Mouse (Mus musculus) induced T-regulatory cell, adult 2 months (primary cell): ENCODE results near the gene Gm20388.
A peak's percentile ranks its signal among the peaks of the same experiment; 100 is the strongest.

Experiments
- DNase-seq: peaks from one replicate; pipeline ENCODE4 v3.0.0-alpha.2; 2012; ENCODE audit warnings: low read depth

Gene Gm20388

DNA sequence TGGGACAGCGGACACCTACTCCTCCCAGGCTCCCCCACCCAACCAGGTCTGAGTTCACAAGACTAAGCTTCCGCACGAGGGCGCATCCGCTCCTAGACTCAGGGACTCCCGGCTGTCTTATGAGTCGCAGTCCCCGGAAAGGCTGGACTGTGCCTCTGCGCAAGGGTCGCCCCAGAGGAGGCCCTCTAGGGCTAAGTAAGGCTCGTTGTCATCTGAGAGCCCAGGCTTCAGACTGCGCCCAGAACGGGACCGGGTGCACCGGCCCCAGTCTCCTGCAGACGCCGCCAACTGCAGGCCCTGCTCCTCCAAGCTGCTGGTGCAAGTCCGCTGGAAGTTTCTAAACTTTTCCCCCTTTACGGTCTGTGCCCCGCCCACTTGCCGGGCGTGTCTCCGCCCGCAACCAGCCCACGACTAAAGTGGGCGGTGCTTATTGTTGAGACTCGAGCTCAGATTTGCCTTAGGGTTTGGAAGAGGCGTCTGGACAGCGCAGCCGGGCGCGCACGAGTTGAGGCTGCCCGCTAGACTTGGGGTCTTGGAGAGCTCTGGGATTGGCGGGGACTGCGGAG, 1214.8 kb downstream of the Gm20388 start:
- peak; percentile 44 for DNase-seq

DNA sequence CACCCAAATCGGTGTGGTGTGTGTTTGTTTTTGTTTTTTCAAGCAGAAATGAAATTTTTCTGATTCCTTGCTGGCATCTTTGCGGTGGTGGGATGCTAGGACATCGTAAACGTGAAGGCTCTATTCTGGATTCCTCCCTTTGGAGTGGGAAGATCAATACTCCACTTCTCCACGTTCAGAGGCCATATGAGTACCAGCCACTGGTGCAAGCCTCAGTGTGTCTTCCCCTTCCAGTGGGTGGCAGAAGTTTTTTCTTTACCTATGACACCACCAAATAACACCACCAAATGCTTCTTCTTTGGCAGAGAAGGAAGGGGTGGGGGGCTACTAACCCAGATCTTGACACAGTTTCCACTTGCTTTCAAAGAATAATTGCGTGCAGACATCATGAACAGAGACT, 1215.5 kb downstream of the Gm20388 start:
- DNase-seq: no peak

DNA sequence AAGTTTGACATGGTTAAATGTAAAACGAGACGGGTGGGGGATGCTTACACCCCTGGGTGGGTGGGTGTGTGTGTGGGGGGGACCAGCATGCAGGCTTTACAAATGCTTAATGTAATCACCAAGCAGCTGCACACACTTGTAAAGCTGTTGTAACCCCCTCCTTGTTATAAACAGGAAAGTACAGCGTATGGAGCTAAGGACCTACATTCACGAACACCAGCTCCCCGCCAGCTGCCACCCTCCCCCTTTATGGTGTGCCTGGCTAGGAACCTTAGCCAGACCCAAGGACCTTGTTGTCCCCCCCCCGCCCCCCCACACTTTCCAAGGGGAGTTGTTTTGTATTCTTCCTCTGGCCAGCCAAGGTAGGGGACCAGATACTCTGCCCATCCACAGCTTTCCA, 1216.1 kb downstream of the Gm20388 start:
- no peak for DNase-seq

DNA sequence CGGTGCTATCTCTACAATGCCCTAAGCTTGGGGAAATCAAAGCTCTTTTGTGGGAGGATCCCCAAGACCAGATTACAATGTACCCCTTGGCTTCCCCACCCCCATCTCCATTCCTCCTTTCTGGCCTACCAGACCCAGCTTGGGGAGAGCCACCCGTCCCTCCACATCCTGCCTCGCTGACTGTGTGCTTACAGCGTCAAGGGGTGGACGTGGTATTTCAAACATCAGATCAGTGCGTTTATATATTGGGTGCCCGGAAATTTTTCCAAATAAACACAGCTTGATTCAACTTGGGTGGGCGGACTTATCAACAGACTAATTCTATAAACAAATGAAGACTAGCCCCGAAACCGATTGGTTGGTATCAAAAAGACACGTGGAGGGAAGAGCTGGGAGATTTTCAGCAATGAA, 1216.7 kb downstream of the Gm20388 start:
- DNase-seq: no peak

DNA sequence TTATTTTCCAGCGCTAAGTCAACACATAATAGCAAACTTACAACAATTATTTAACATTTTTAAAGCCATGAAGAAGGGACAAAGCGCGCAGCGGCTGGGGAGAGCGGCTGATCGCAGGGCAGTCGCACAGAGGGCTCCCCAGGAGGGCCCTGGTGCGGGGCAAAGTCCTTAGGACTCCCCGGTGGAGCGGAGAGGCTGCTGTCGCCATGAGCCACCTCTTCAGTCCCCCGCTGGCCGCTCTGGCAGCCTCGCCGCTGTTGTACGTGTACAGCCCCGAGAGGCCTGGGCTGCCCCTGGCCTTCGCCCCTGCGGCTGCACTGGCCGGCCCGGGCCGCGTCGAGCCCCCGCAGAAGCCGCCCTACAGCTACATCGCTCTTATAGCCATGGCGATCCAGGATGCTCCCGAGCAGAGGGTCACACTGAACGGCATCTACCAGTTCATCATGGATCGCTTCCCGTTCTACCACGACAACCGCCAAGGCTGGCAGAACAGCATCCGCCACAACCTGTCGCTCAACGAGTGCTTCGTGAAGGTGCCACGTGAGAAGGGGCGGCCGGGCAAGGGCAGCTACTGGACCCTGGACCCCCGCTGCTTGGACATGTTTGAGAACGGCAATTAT, 1217.2 kb downstream of the Gm20388 start, which contains the start of gene Foxl1:
Gene Foxl1, plus strand, starts transcription at position 185 of the 620 bp plus-strand sequence.
- DNase-seq: no peak

DNA sequence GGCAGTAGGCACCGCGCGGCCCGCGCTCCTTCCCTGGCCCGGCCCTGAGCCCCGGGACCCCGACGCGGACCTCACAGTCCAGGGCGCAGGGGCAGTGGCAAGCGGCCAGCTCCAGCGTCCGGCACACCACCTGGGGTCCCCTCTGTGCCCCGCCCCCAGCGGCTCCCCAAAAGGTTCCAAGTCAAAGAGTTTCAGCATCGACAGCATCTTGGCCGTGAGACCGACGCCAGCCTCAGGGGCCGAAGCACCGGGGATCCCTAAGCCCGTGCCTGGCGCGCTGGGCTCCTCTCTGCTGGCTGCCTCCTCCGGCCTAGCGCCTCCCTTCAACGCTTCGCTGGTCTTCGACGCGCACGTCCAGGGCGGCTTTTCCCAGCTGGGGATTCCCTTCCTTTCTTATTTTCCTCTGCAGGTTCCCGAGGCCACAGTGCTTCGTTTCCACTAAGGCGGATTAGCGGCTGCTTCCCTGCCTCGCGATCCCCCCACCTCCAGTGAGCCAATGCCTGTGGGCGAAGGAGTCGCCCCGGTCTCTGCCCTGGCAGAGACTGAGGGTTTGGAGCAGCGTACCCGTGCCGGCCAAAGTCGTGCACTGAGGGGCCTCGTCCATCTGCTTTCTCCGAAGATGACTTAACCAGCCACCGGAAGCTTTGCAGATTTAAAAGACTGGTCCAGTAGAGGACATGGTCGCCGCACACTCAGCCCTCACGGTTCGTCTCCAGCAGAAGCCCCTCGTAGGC, 1218.1 kb downstream of the Gm20388 start:
- DNase-seq: no peak

DNA sequence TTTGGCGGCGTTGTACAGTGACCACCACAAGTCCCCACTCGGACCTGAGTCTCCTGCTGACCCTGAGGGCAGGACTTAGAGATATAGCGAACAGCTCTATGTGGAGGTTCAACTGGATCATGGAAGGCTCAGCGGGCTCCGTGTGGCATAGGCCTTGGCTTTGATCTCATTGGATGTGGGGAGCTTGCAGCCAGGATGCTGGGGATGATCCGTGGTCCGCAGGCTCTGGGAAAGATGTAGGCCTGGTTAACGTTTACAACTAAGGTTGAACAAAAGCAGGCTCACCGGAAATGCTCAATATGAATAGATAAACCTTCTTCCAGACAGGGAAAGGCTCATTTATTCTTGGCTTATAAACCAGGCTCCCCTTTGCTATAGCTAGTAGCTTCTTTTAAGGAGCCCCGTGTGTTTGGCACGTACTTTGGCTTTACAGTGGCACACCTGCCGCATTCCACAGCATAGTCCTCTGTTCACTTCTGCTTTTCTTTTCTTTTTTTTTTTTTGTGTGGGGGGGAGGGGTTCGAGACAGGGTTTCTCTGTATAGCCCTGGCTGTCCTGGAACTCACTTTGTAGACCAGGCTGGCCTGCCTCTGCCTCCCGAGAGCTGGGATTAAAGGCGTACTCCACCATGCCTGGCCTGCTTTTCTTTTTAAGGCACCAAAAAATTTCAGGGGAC, 1218.8 kb downstream of the Gm20388 start:
- no peak for DNase-seq

DNA sequence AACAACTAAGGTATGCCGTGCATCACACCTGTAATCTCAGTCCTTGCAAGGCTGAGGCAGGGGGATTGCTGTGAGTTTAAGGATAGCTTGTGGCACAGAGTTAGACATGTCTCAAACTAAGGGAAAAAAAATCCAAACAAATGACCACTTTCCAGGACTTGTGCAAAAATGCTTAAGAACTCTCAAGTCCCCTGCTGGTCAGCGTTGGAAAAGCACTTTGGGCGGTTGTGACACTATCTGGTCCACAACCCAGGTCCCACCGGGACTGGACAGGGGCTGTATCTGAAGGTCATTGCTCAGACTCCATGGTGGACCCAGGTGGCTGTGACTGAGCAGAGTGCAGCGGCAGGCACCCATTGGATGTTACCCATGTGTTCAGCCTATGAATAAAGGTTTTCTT, 1219.9 kb downstream of the Gm20388 start:
- DNase-seq: no peak

DNA sequence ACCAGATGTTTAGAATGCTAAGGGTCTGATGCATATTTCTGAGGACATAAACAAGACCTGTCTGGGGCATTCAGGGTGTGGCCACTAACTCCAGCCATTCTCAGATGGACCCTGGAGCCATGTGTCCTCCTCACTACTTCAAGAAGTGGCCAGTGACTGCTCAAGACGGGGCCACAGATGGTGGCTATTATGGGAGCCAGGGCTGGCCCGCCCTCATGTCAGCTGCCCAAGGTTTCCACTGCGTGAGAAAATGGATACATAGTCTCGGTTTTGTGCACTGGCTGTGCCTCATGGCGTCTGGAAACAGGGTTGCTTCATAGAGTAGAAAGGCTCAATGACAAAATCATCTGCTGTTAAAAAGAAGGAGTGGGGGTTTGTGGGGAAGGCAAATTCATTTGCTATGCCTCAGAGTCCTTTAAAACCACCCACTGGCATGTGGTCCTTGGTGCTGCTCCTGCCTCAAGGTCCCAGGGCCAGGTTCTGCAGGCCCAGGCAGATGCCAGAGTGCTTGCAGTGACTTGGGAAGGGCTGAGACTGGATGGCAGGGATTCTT, 1222.4 kb downstream of the Gm20388 start:
- no peak for DNase-seq

DNA sequence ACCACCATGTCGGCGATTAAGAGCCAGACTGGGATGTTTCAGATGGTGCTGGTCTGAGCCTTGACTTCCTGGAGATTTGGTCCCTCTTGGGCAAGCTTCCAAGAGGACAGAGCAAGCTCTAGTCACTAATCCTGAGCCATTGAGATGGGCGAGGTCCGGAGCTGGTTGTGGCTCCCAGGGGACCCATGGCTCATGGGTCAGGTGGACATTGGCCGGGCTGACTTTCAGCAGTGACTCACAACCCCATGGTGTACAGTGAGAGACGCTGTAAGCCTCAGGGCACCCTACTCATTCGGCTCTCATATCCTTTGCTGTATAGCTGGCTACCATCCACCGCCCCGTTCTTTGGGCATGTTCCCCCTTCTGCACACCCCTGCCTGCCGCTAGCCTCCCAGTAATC, 1223.5 kb downstream of the Gm20388 start:
- DNase-seq: no peak

DNA sequence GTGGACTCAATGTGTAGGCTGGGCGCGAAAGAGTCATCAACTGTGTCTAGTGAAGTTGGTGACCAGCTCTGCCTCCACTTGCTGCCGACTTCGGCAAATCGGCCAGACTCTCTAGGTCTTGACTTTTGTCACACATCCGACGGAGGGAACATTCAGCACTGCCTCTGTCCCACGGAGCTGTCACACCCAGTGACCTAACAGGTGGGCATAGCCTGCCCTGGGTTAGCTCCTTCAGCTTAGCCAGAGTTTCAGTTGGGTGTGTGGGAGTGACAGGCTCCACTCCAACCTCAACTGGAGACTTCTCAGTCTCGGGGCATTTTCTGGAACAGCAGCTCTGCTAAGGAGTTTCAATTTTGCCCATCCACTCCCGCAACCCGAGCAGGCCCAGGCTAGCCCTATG, 1223.9 kb downstream of the Gm20388 start:
- DNase-seq: no peak

DNA sequence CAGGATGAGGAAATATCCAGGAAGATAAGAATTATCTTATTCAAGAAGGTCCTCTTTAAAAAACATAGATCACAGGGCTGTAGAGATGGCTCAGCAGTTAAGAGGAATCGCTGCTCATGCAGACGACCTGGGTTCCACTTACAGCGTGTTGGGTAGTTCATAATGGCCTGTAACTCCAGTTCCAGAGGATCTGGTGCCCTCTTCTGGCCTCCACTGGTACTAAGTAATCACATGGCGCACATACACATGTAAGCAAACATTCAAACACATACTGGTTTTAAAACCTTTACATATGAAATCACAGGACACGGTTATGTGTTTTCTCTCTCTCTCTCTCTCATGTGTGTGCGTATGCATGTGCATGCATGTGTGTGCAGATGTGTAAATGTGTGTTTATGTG, 1226.2 kb downstream of the Gm20388 start:
- DNase-seq: no peak

DNA sequence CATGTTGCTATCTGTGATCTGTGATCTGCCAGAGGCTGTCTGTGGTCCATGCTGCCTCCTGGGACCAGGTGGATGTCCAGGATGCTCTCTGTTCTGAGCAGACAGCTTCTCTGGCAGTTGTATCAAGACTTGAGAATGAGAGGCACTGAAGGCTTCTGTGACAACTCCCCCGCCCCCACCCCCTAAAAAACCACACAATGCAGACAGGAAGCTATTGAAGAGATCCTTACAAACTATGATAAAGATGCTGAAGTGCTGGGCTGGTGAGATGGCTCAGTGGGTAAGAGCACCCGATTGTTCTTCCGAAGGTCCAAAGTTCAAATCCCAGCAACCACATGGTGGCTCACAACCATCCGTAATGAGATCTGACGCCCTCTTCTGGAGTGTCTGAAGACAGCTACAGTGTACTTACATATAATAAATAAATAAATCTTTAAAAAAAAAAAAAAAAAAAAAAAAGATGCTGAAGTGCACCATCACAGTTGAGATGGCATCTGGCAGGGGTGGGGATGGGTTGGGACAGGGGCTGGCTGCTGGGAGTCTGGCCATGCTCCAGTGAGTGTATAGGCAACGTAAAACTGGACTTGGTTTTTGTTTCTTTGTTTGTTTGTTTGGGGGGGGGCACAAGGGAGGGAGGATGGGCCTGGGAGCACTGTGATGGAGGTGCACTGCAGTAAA, 1235.0 kb downstream of the Gm20388 start:
- DNase-seq: peak; percentile 14

DNA sequence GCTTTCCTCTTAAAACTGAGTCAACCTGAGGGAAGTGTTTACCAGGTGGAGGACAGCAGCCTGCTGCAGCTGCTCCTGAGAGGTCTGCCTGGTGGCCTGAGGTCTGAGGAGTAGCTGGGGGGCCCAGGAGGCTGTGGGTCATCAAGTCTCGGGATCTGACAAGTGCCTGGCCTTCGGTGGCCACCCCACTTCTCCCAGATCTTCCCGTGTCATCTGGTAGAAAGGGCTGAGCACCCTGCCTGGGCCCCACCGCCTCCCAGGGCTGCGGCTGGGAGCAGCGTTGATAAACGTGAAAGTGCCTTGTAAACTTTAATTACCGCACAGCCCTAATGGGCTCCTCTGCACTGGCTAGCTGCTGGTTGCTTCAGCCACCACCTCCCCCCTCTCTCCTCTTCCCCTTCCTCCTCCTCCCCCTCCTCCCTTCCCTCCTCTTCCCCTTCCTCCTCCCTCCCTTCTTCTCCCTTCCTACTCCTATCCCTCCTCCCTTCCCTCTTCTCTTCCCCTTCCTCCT, 1238.0 kb downstream of the Gm20388 start:
- DNase-seq: no peak

DNA sequence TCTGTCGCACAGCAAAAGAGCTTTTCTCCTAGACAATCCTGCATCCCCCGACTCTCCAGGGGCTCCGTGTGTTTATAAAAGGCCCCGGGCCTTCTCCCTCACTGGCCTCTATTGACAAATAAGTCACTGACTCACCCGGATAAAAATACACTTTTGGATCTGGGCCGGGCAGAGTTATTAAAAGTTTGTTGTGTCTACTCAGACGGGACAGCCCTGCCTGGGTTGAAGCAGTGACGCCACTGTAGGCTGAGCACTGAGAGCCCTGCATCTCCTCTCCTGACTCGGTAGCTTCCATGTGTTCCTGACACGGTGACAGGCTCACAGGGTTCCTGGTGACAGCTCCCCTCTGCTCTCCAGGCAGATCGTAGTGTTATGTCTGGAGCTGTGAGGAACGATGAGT, 1241.8 kb downstream of the Gm20388 start:
- no peak for DNase-seq

DNA sequence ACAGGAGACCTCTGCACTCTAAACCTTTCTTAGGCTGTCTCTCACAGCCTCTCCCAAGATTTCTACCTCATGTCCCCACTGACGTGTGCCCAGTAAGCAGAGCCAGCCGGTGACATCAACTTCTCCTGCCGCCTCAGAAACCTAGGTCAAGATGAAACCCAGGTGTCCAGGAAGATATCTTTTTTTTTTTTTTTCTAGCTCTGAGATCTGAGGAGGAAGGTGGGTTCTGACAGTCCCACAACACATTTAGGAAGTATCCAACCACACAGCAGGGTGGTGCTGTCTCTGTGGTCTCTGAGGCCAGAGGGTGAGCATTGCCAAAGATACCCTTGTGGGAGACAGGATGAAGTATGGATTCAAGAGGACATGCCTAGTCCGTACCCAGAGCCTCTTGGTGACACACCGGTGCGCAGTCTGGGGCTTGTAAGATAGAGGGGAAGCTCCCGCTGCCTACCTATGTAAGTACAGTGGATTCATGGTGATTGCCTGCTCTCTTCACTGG, 1246.4 kb downstream of the Gm20388 start:
- DNase-seq: no peak

DNA sequence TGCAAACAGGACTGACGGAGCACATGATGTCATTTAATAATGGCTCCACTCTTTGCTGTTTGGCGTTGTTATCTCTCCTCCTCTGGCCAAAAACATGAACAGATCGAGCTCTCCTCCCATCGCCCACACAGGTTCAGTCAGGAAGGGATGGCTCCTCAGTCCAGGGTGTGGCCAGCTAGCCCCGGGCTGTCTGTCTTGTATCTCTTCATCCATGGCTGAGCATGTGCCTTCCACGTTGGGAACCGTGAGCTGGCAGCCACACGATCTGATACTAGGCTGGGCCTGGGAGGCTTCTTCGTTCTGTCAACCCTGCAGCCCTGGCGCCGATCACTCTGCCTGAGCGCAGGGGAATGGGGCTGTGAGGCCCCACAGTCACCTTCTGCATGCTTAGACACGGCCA, 1248.2 kb downstream of the Gm20388 start:
- DNase-seq: no peak

DNA sequence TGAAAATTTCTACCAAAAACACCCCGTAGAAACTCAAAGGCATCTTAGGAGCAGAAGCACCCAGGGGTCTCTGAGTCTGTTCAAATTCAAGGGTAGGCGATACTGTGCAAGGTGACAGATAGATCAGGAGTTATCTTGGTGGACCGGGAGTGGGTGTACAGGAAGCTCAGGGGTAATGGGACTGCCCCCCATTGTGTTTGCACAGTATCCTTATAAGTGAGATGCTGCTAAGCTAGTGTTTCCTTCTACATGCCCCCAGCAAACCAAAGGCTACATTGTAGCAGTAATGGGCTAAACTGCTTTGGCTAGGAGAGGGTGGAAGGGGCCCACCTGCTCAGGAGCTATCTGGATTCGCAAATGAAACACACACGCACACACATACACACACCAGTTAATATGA, 1250.8 kb downstream of the Gm20388 start:
- DNase-seq: no peak

DNA sequence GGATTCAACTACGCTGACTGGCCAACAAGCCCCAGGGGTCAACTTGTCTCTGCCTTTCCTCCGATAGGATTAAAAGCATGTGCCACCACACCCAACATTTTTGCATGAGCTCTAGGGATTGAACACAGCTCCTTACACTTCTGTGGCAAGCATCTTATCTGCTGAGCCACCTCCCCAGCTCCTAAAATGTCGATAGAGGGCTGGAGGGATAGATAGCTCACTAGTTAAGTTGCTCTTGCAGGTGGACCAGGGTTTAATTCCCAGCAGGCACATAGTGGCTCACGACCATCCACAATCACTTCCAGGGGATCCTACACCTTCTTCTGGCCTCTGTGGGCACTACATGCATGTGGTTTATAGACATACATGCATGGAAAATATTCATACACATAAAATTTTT, 1251.8 kb downstream of the Gm20388 start:
- DNase-seq: no peak

DNA sequence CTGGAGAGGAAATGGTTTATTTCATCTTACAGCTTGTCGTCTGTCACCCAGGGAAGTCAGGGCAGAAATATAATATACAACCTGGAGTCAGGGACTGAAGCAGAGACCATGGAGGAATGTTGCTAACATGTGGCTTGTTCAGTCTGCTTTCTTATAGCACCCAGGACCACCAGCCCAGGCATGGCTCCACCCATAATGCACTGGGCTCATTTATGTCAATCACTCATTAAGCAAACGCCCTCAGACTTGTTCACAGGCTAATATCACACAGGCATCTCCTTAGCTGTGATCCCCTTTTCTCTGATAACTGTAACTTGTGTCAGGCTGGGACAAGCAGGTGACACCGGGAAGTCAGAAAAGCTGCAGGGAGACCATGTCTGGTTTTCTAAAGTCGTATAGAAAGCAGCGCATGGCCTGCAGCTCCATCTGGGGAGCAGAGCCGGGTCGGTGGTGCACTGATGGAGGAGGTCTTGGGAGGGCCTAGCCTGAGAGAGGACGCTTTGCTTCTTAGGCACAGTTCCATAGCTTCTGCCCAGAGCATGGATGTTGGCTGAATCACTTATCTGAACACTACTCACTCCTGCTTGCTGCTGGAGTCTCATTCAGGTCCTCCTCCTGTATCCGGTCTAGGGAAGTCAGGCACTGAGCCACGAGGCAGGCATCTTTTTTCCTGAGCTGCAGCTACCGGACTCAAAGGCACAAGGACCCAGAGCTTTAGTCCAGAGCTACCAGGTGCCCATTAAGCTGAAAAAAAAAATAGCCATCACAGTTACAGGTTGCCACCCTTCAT, 1252.5 kb downstream of the Gm20388 start:
- no peak for DNase-seq

DNA sequence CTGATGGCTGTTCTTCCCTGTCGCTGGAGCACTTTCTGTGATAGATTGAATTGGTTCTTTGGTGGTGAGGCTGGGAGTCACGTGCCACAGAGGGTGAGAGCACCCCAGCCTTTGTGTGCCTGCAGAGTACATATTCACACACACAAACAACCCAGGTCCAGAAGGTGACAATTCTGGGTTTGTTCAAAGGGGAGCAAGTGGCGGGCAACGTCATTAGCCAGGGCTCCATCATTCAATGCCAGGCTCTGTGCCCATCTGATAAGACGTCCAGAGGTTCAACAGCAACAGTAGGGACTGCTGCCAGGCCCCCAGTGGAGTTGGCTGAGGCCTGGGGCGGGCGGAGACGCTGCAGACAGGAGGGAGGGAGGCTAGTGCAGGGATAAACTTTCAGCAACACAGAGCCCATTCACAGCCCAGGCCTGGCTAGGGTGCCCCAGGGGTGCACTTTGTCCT, 1253.4 kb downstream of the Gm20388 start:
- no peak for DNase-seq
